Mouse (Mus musculus) E14TG2a.4 (cell line): ENCODE measurements around the gene Usp4.

Source experiments
- CTCF ChIP-seq: conservative IDR thresholded peaks from 2 replicates; pipeline ENCODE4 v1.5.1; 2014; ENCODE audit warnings: low read length
- POU5F1 ChIP-seq: IDR thresholded peaks from 2 replicates; pipeline ENCODE4 v1.6.1; 2014; ENCODE audit warnings: low read length, borderline replicate concordance

DNA sequence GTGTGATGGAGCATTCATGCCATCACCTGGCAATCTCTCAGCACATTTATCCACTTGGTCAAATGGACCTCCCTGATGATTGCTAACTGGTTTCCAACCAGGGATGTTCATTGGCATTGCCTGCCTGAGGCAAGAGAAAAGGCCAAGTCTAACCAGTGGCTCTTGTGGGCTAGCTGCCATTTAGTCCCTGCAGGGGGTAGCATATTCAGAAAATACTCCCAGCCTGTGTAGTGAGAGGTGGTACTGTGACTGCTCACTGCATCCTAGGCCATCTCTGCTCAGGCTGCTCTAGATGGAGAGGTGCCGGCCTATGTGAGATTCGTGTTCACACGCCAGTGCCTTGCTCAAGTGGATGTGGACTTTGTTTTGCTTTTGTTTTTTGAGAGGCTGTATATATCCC, 50.7 kb downstream of the Usp4 start:
- no peak for TF ChIP-seq CTCF
- TF ChIP-seq POU5F1 = no peak
